Mouse (Mus musculus) hindbrain, embryonic 13.5 days (tissue): ENCODE results near the gene Il23r. TPM values are rescaled to one million over a fixed set of nuclear protein-coding genes. Genes with fewer than 3 reads are reported as not detected.
"Not testable (repeated sequence)": the region's sequence is repeated elsewhere in the genome, so short reads cannot be mapped to it uniquely, and the experiment has no call there.

Experiments
- ATAC-seq: fragments of 200-750 bp; cut with Nextera tagmentation; 2 replicates; pipeline ENCODE4 v1.8.0; 2017; ENCODE audit warnings: moderate TSS enrichment; ENCODE audit not compliant: low FRiP score
- H3K27ac ChIP-seq: fragments of 300-500 bp; sonication (generic); 2 replicates; pipeline ENCODE4 v1.5.1; 2015; ENCODE audit warnings: inconsistent platforms, mild to moderate bottlenecking, moderate library complexity
- H3K27me3 ChIP-seq: fragments of 300-500 bp; sonication (generic); 2 replicates; pipeline ENCODE4 v1.6.1; 2015; ENCODE audit warnings: mild to moderate bottlenecking, inconsistent platforms
- H3K36me3 ChIP-seq: fragments of 300-500 bp; sonication (generic); 2 replicates; pipeline ENCODE4 v1.6.1; 2015; ENCODE audit warnings: mild to moderate bottlenecking, inconsistent platforms
- H3K4me1 ChIP-seq: fragments of 300-500 bp; sonication (generic); replicated peaks from 2 replicates; pipeline ENCODE4 v1.6.1; 2015; ENCODE audit warnings: inconsistent platforms
- H3K4me2 ChIP-seq: fragments of 300-500 bp; sonication (generic); 2 replicates; pipeline ENCODE4 v1.6.1; 2015; ENCODE audit warnings: inconsistent platforms, mild to moderate bottlenecking, moderate library complexity
- H3K4me3 ChIP-seq: fragments of 300-500 bp; sonication (generic); 2 replicates; pipeline ENCODE4 v1.5.1; 2015; ENCODE audit warnings: mild to moderate bottlenecking, inconsistent platforms
- H3K9ac ChIP-seq: fragments of 300-500 bp; sonication (generic); 2 replicates; pipeline ENCODE4 v1.6.1; 2015; ENCODE audit warnings: mild to moderate bottlenecking, inconsistent platforms
- H3K9me3 ChIP-seq: fragments of 300-500 bp; sonication (generic); 2 replicates; pipeline ENCODE4 v1.6.1; 2016; ENCODE audit warnings: inconsistent platforms
- WGBS: fragments of 180-500 bp; shearing (Covaris S2); methylation state at CpG from one replicate; pipeline ENCODE4 v1.1.7; 2015; 5-methylcytosine and 5-hydroxymethylcytosine counted together
- polyA plus RNA-seq: library from polyadenylated mRNA; unstranded; fragments of >200 nt; fragmentation: Nextera tagmentation; extraction: Ambion mirVana; gene quantifications from 2 replicates; pipeline ENCODE4 v1.2.1, GENCODE M21; 2015

Gene Il23r
- polyA plus RNA-seq = not detected in 2 replicates

DNA sequence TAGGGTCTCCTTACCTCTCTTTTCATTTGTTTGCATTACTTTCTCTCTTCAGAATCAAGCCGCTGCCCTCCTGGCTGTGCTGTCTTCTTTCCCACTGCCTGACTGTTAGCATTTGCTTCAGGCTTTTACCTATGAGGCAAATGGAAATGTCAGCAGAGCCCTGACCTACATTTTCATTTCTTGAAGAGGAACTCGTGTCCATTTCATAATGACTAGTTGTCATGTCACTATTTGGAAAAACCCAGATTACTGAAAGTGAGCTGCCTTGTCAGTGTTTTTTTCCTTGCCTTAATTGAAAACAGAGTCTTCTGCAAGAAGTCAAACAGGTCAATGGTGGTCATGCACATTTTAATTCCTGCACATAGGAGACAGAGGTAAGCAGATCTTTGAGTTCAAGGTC, at the start of gene Il23r:
Gene Il23r (minus strand): TSS at position 101 of the 400 bp plus-strand sequence.
- H3K4me3 ChIP-seq = no peak within 1 kb of the TSS
- no peak within 1 kb of the TSS for H3K27ac ChIP-seq
- no peaks in the 10 kb centered on the region for H3K27me3 ChIP-seq
- ATAC-seq = no peak
- no peaks in the 10 kb centered on the region for H3K9me3 ChIP-seq
- no peaks in the 10 kb centered on the region for H3K36me3 ChIP-seq
- 82% methylated on average over 2 of the region's 2 CpGs for WGBS
- no peaks in the 10 kb centered on the region for H3K4me1 ChIP-seq
- H3K4me2 ChIP-seq = no peak within 1 kb of the TSS
- H3K9ac ChIP-seq = no peak within 1 kb of the TSS

DNA sequence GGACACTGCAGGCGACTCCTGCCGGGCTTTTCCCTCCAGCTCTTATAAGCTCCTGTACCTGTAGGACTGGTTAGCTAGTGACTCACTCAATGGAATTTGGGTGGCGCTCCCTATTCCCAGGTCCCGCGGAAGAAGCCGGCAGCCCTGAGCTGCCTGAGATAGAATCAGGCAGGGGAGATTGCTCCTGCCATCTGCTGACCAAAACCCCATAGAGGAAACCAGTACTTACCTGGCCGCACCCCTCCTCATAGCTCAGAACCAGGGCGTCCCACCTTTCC, 44.1 kb upstream of the Il23r start, which contains the start of gene Tacstd2:
Gene Tacstd2 (minus strand): TSS at position 20 of the 278 bp plus-strand sequence.
- Histone ChIP-seq H3K4me1 (peaks cover 25% of the 10 kb centered on the region), H3K36me3 (no peaks in the 10 kb centered on the region)

DNA sequence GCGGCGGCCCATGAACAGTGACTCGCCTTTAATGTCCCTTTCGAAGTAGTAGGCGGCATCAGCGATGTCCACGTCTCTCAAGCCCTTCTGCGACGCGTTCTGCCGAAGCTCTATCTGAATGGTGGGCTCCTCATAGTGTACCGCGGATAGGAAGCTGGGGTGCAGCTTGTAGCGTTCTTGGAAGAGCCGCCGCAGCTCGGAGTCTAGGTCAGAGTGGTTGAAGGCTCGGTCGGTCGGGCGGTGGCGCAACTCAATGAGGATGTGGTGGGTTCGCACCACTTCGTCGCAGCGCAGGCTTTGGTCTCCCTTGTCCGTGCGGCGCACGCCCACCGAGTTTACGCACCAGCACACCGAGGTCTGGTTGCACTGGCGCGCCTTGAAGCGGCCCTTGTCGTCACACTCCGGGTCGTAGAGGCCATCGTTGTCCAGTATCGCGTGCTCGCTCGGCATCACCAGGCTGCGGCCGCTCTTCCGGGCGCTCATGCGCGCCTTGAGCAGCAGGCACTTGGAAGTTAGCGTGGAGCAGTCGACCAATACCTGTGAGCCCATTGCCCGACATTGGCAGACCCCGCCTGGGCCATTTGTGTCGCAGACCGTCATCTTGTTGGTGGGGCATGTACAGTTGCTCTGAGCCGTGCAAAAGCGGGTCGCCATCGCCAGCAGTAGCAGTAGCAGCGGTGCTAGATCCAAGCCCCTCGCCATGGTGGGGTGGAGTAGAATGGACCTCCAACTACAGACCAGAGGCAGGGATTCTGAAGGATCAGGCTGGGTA, 43.5 kb upstream of the Il23r start:
- peak; percentile 80 for ATAC-seq
- Histone ChIP-seq H3K27ac (no peak overlapping the region), H3K27me3 (peaks cover 72% of the 10 kb centered on the region), H3K36me3 (no peaks in the 10 kb centered on the region), H3K9me3 (no peaks in the 10 kb centered on the region), H3K4me2 (peak overlapping the region; percentile 86), H3K4me1 (peaks cover 25% of the 10 kb centered on the region), H3K9ac (peak overlapping the region; percentile 66), H3K4me3 (peak overlapping the region; percentile 54)
- under 1% methylated on average over 62 of the region's 62 CpGs for WGBS

More for the DNA sequence above, 44.1 kb upstream of the Il23r start, which contains the start of gene Tacstd2:
- 5% methylated on average over 8 of the region's 8 CpGs for WGBS
- H3K9me3 ChIP-seq = no peaks in the 10 kb centered on the region
- peak within 1 kb of the TSS; percentile 66 for H3K9ac ChIP-seq
- H3K27me3 ChIP-seq = peaks cover 68% of the 10 kb centered on the region
- H3K4me3 ChIP-seq = peak within 1 kb of the TSS; percentile 54
- no peak for ATAC-seq
- H3K27ac ChIP-seq = no peak within 1 kb of the TSS
- peak within 1 kb of the TSS; percentile 86 for H3K4me2 ChIP-seq

DNA sequence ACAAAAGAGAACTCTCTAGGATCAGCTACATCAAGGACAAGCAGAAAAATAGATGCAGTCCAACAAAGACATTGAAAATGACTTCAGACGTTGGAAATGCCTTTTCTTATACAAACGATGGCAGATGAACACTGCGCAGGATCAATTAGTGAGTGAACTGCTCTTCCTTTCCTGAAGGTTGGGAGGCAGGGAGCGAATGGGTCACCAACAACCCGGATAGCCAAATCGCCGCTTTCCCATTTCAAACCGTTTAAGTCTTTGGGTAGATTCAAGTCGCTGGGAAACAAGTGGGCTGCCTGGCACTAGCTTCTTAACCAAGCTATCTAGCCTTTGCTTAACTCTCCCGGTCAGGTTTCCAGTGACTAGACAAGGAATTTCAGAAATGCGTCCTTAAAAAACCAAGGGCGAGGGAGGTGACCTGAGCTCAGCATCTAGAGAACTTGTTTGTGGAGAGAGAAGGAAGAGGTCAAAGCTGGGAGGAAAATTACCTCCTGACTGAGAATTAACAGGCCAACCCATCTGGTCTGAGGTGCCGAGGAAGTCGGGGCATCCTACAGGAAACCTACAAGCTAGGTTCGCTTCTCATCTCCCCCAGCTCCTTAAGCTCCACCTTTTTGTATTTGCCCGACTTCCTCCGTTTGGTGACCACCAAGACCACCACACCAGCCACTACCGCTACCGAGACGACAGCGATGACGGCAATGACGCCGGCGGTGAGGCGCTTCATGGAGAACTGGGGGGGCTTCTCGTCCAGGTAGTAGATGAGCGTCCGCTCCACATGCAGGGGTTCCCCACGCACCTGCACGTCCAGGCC, 42.7 kb upstream of the Il23r start:
- H3K4me2 ChIP-seq = peak overlapping the region; percentile 86
- H3K27ac ChIP-seq = no peak overlapping the region
- 6% methylated on average over 31 of the region's 31 CpGs for WGBS
- peaks cover 25% of the 10 kb centered on the region for H3K4me1 ChIP-seq
- H3K27me3 ChIP-seq = peaks cover 74% of the 10 kb centered on the region
- H3K9me3 ChIP-seq = no peaks in the 10 kb centered on the region
- peak overlapping the region; percentile 66; the same call in 1 of the 2 replicates for H3K9ac ChIP-seq
- no peaks in the 10 kb centered on the region for H3K36me3 ChIP-seq
- ATAC-seq = peak; percentile 21; the same call in 1 of the 2 replicates
- H3K4me3 ChIP-seq = peak overlapping the region; percentile 54

DNA sequence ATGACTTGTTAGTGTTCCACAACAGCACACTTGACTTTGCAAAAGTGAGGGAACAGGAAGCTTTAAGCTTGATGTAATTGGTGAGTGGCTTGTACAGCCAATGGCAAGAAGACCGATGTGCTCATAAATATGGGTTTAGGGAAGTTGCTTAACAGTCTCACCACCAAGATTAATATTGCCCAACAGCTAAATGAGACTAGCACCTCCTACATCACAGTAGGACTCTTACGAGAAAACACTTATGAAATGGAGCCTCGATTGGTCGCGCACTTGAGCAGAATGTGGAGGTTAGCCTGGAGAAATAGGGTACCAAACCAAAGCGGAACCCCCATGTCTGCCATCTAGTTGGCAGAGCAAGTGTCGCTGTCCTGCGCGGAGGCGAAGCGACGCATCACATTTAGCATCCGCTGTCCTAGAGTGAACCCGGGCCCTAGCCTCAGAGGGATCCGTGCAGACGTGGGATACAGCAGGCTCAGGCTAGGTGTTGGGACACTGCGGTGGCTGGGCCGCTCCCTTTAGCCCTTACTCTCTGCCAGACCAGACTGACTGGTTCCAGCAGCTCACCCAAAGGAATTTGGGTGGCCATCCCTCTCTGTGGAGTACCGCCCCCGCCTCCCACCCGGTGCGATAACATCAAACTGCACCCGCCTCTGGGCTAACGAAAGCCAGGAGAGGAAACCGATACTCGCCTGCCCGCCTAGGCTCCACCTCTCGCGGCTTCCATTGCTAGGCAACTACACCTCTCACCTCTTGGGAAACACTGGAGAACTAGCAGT, 41.2 kb upstream of the Il23r start:
- Histone ChIP-seq H3K9ac (no peak overlapping the region), H3K4me3 (peak overlapping the region; percentile 28), H3K4me1 (peaks cover 25% of the 10 kb centered on the region), H3K36me3 (no peaks in the 10 kb centered on the region), H3K9me3 (no peaks in the 10 kb centered on the region), H3K27ac (no peak overlapping the region), H3K4me2 (peak overlapping the region; percentile 48), H3K27me3 (peaks cover 74% of the 10 kb centered on the region)
- peak; percentile 41; the same call in 1 of the 2 replicates for ATAC-seq
- 7% methylated on average over 29 of the region's 29 CpGs for WGBS

DNA sequence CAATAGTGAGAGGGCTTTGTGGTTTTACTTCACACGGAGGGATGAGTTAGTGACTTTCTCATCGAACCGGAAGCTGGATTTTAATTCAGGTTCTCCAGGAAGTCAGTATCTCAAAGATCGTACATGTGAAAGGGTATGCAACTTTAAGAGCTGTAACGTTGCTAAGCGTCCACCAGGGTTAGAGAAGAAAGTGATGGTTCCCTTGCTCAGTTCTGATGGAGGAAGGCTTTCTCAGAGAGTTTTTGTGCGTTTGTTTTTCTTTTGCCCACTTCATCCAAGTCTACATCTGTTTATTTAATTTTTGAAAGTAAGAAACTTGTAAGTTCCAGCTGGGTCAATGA, 40.1 kb upstream of the Il23r start:
- no peak for ATAC-seq
- WGBS = 66% methylated on average over 7 of the region's 7 CpGs

DNA sequence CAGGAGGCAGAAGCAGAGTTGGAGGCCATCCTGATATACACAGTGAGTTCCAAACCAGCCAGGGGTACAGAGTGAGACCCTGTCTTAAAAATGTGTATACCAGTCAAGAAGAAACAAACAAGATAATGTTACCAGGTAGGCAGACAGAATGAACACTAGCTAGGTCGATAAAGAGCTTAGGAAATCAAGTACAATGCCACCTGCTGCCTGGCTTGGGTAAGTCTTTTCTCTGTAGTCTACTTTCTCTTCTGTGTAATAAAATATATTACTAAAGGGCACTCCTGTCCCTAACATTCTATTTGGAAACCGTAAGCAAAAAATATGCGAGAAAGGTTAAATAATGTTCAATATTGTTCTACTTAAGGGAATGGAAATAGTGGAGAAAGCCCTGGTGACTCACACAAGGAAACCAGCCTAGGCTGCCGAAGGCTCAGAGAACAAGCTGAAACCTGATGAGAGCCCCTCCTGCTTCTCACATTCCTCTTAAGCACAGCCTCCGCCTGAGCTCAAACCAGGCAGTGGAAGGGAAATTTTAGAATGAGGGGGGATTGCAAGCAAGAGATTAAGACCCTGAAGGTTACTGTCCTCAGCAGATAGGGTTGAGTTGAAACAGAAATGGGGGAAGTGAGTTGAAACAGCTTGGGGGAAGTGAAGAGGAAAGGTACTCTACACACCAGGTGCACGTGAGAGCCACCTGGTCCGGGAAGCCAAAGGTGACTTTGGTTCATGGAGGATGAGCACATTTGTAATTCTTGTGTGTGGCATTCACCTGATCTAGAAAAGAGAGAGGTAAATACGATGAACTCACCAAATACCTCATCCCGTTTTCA, 39.6 kb upstream of the Il23r start:
- Histone ChIP-seq H3K4me1 (peaks cover 25% of the 10 kb centered on the region), H3K4me3 (no peak overlapping the region), H3K36me3 (no peaks in the 10 kb centered on the region), H3K9me3 (peaks cover 5% of the 10 kb centered on the region; the same call in 1 of the 2 replicates), H3K9ac (no peak overlapping the region), H3K27ac (no peak overlapping the region), H3K27me3 (peaks cover 60% of the 10 kb centered on the region), H3K4me2 (no peak overlapping the region)
- WGBS = 67% methylated on average over 9 of the region's 9 CpGs
- ATAC-seq = no peak

More for the DNA sequence above, 40.1 kb upstream of the Il23r start:
- Histone ChIP-seq H3K9ac (no peak overlapping the region), H3K27ac (no peak overlapping the region), H3K27me3 (peaks cover 66% of the 10 kb centered on the region), H3K4me1 (peaks cover 25% of the 10 kb centered on the region), H3K4me3 (no peak overlapping the region), H3K36me3 (no peaks in the 10 kb centered on the region), H3K4me2 (no peak overlapping the region), H3K9me3 (no peaks in the 10 kb centered on the region)

DNA sequence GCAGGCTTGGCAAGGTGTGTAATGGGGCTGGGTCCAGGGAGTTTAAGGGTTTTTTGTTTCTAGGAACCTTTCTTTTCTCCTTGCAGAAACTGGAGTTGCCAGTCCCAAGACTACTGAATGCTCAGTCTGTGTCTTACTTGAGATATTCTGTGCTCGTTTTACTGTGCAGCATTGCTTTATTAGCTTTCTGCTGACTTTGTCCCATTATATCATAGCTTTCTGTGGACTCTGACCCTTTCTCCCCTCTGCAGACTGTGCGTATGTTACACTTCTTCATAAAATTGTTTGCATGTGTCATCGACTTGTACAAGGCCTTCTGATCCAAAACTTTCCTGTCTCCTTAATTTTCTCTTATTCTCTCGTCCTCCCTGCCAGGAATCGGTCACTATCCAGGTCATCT, 34.7 kb upstream of the Il23r start:
- no peak overlapping the region for H3K9ac ChIP-seq
- H3K9me3 ChIP-seq = peaks cover 6% of the 10 kb centered on the region; the same call in 1 of the 2 replicates
- no peaks in the 10 kb centered on the region for H3K4me1 ChIP-seq
- H3K4me2 ChIP-seq = no peak overlapping the region
- 96% methylated on average over 5 of the region's 5 CpGs for WGBS
- H3K4me3 ChIP-seq = no peak overlapping the region
- no peak overlapping the region for H3K27ac ChIP-seq
- no peaks in the 10 kb centered on the region for H3K36me3 ChIP-seq
- peaks cover 12% of the 10 kb centered on the region for H3K27me3 ChIP-seq
- ATAC-seq = no peak

DNA sequence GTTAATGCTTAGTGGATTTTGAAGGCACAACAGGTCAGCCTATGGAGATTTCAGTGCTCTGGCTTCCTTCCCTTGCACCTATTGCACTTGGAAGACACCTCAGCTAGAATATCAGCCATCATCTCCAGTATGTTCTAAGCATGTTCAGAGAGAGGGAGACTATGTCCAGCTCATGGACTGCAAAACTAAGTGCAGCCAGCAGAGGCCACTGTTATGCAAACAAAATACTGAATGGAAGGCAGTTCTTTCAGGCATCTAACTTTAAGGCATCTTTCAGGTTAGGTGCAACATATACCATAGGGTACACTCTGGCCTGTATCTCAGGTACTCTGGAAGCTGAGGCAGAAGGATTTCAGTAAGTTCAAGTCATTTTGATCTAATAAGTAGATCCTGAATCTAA, 19.1 kb upstream of the Il23r start:
- Histone ChIP-seq H3K9me3 (no peaks in the 10 kb centered on the region), H3K4me2 (no peak overlapping the region), H3K27me3 (no peaks in the 10 kb centered on the region), H3K4me3 (no peak overlapping the region), H3K27ac (no peak overlapping the region), H3K36me3 (no peaks in the 10 kb centered on the region), H3K4me1 (no peaks in the 10 kb centered on the region), H3K9ac (no peak overlapping the region)
- ATAC-seq = no peak

DNA sequence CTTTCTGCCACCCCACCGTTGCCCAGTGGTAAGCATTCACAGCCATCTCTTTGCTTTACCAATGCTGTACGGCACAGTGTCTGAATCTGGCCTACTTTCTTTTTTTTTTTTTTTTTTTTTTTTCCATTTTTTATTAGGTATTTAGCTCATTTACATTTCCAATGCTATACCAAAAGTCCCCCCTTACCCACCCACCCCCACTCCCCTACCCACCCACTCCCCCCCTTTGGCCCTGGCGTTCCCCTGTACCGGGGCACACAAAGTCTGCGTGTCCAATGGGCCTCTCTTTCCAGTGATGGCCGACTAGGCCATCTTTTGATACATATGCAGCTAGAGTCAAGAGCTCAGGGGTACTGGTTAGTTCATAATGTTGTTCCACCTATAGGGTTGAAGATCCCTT, 10.3 kb upstream of the Il23r start:
- not testable (repeated sequence) for ATAC-seq

DNA sequence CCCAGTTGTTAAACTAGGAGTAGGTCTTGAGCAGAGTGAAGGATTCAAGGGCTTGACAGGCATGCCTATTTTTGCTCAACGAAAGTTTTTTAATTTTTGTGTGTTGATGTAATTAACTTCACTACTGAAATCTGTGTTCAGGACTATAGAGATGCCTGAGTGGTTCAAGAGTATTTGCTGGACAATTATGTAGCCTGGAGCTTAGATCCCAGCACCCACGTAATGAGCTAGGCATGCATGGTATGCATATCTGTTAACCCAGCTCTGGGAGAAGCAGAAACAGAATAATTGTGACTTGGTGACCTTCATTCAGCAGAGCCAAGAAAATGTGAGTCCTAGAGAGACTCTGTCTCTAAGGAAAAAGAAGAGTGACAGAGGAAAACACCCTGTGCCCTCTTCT, 10.6 kb downstream of the Il23r start:
- no peaks in the 10 kb centered on the region for H3K9me3 ChIP-seq
- H3K4me2 ChIP-seq = no peak overlapping the region
- no peaks in the 10 kb centered on the region for H3K4me1 ChIP-seq
- no peak overlapping the region for H3K27ac ChIP-seq
- no peaks in the 10 kb centered on the region for H3K27me3 ChIP-seq
- H3K4me3 ChIP-seq = no peak overlapping the region
- 76% methylated on average over 2 of the region's 2 CpGs for WGBS
- H3K36me3 ChIP-seq = no peaks in the 10 kb centered on the region
- no peak overlapping the region for H3K9ac ChIP-seq
- no peak for ATAC-seq

More for the DNA sequence above, 10.3 kb upstream of the Il23r start:
- not testable (repeated sequence) for H3K27ac ChIP-seq, H3K4me1 ChIP-seq, H3K4me2 ChIP-seq, H3K9me3 ChIP-seq, H3K4me3 ChIP-seq, H3K9ac ChIP-seq, H3K27me3 ChIP-seq, H3K36me3 ChIP-seq
- WGBS = 93% methylated on average over 2 of the region's 6 CpGs
